Mouse (Mus musculus) liver, embryonic 14.5 days (tissue): Measurements from ENCODE around the gene Vegfb. TPM values are rescaled to one million over a fixed set of nuclear protein-coding genes. Genes with fewer than 3 reads are reported as not detected.

ENCODE experiments used
- ATAC-seq: fragments of 200-750 bp; cut with Nextera tagmentation; 2 replicates; pipeline ENCODE4 v1.8.0; 2017; ENCODE audit warnings: moderate number of reproducible peaks, mild to moderate bottlenecking, moderate library complexity; ENCODE audit not compliant: insufficient read depth
- DNase-seq, 3 experiments: peaks; one replicate each; pipeline ENCODE4 v3.0.0-alpha.2; 2012 to 2013; ENCODE audit warnings: low read depth in 3 of 3, low spot score in 3 of 3
- H3K27ac ChIP-seq: fragments of 300-500 bp; sonication (generic); 2 replicates; pipeline ENCODE4 v1.5.1; 2014; ENCODE audit warnings: moderate library complexity, mild to moderate bottlenecking, control low read depth, inconsistent platforms
- H3K27me3 ChIP-seq: fragments of 300-500 bp; sonication (generic); 2 replicates; pipeline ENCODE4 v1.6.1; 2014; ENCODE audit warnings: mild to moderate bottlenecking, low read length, moderate library complexity; ENCODE audit not compliant: control insufficient read depth, insufficient read depth
- H3K36me3 ChIP-seq: fragments of 300-500 bp; sonication (generic); replicated peaks from 2 replicates; pipeline ENCODE4 v1.6.1; 2014; ENCODE audit warnings: low read depth; ENCODE audit not compliant: control insufficient read depth, insufficient read depth
- H3K4me1 ChIP-seq, 2 experiments: fragments of 200-500 bp in 1 of 2; fragments of 300-500 bp in 1 of 2; sonication (generic) in 1 of 2; replicated peaks; 2 replicates each; pipeline ENCODE4 v1.6.1; 2012 to 2014; ENCODE audit warnings: antibody characterized with exemption in 1 of 2, inconsistent platforms in 1 of 2, low read length in 1 of 2; ENCODE audit not compliant: control insufficient read depth in 2 of 2, insufficient read depth in 2 of 2
- H3K4me2 ChIP-seq: fragments of 300-500 bp; sonication (generic); 2 replicates; pipeline ENCODE4 v1.6.1; 2014; ENCODE audit warnings: low read depth, mild to moderate bottlenecking, control low read depth, moderate library complexity
- H3K4me3 ChIP-seq, 2 experiments: fragments of 200-500 bp in 1 of 2; fragments of 300-500 bp in 1 of 2; sonication (generic) in 1 of 2; 2 replicates each; pipeline ENCODE4 v1.5.1; 2012 to 2014; ENCODE audit warnings: low read depth in 2 of 2, low read length in 2 of 2, mild to moderate bottlenecking in 2 of 2, control low read depth in 1 of 2, inconsistent platforms in 1 of 2, moderate library complexity in 1 of 2; ENCODE audit not compliant: insufficient read depth in 1 of 2
- H3K9ac ChIP-seq: fragments of 300-500 bp; sonication (generic); replicated peaks from 2 replicates; pipeline ENCODE4 v1.6.1; 2014; ENCODE audit warnings: mild to moderate bottlenecking, control low read depth, moderate library complexity
- H3K9me3 ChIP-seq: fragments of 300-500 bp; sonication (generic); 2 replicates; pipeline ENCODE4 v1.6.1; 2016; ENCODE audit warnings: low read length, mixed read lengths; ENCODE audit not compliant: control insufficient read depth
- CTCF ChIP-seq: IDR thresholded peaks from 2 replicates; pipeline ENCODE4 v1.5.1; 2016; ENCODE audit warnings: antibody characterized with exemption, low read depth, control low read depth
- EP300 ChIP-seq: IDR thresholded peaks from 2 replicates; pipeline ENCODE4 v1.6.1; 2016; ENCODE audit warnings: antibody characterized with exemption, low read depth
- WGBS: fragments of 180-500 bp; shearing (Covaris S2); extraction: QIAGEN DNeasy Blood & Tissue Kit; methylation state at CpG from one replicate; pipeline ENCODE4 v1.1.7; 2014; ENCODE audit not compliant: insufficient replicate concordance; 5-methylcytosine and 5-hydroxymethylcytosine counted together
- polyA plus RNA-seq, 2 experiments: library from polyadenylated mRNA; depleted of rRNA in 1 of 2; stranded (reverse) in 1 of 2; unstranded in 1 of 2; fragments of >200 nt; fragmentation: Nextera tagmentation in 1 of 2; extraction: Ambion mirVana in 1 of 2; gene quantifications; 2 replicates each; pipeline versions ENCODE4 v1.2.1 to v1.2.3; 2012 to 2014

The Vegfb gene
- polyA plus RNA-seq, 2 experiments: 7.6 to 9.5 TPM

DNA sequence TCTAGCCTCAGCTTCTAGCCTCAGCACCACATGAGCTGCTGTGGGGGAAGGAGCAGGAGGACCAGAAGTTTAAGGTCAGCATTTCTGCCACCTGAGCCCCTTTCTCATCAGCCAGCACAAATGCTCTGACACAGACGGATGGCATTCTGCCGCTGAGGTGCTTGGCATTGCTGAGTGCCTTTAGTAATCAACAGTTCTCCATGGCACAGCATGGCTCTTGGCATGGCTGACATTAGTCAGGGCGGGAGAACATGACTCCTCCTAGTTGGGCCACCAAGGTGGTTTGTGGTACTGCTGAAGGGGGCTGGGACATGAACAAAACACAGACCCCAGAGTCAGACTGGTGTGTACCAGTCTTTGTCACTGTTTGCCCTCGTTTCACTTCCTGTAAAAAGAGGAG, 39.3 kb downstream of the Vegfb start:
- TF ChIP-seq CTCF (no peak), EP300 (no peak)
- Histone ChIP-seq H3K27me3 (no peaks in the 10 kb centered on the region), H3K4me2 (no peak overlapping the region), H3K4me1 (peaks cover 13 to 19% of the 10 kb centered on the region in 2 experiments), H3K4me3 (no peak overlapping the region), H3K9ac (no peak overlapping the region), H3K27ac (no peak overlapping the region), H3K9me3 (no peaks in the 10 kb centered on the region), H3K36me3 (no peaks in the 10 kb centered on the region)
- no peak for ATAC-seq
- DNase-seq: no peak
- 71% methylated on average over 4 of the region's 4 CpGs for WGBS

DNA sequence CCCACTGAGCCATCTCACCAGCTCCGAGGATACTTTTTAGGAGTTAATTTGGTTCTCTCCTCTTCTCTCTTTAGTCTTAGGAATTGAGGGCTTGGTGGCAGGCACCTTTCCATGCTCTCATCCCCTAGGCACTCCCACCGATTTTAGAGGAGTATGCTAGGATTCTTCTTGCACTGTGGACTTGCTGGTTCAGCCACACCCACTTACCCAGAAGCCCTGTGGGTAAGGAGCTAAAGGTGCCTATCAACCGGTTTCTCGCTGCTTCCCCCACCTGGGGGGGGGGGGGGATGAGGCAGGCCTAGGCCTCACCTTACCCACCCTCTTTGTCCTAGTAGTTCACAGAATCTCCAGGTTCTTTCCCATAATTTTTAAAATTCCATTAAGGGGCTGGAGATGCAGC, 39.7 kb downstream of the Vegfb start:
- WGBS: 50% methylated on average over 4 of the region's 4 CpGs
- Histone ChIP-seq H3K9me3 (no peaks in the 10 kb centered on the region), H3K4me2 (no peak overlapping the region), H3K27me3 (no peaks in the 10 kb centered on the region), H3K4me3 (no peak overlapping the region), H3K27ac (no peak overlapping the region), H3K9ac (no peak overlapping the region), H3K36me3 (no peaks in the 10 kb centered on the region), H3K4me1 (peaks cover 11 to 20% of the 10 kb centered on the region in 2 experiments)
- TF ChIP-seq CTCF (no peak), EP300 (no peak)
- DNase-seq (no peak), ATAC-seq (no peak)

DNA sequence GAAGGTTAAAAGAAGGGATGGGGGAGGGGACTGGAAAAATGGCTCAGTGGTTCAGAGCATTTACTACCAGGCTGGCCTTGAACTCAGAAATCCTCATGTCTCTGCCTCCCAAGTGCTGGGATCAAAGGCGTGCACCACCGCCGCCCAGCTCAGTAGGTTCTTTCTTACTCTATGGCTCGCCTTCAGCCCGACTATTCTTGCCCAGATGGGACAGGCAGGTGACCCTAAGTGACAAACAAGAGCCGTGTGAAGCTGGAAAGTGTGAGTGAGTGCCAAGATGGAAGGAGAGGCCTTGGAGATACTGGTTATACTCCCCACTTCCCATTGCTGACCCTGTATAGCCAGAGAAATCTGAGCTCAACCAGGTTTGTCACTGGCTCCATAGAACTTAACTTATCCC, 43.7 kb downstream of the Vegfb start:
- Histone ChIP-seq H3K4me3 (no peak overlapping the region), H3K9ac (no peak overlapping the region), H3K27ac (no peak overlapping the region), H3K4me1 (peaks cover 3 to 8% of the 10 kb centered on the region in 2 experiments), H3K27me3 (no peaks in the 10 kb centered on the region), H3K36me3 (no peaks in the 10 kb centered on the region), H3K9me3 (no peaks in the 10 kb centered on the region), H3K4me2 (no peak overlapping the region)
- TF ChIP-seq EP300 (no peak), CTCF (no peak)
- DNase-seq (no peak), ATAC-seq (no peak)
- WGBS: 84% methylated on average over 6 of the region's 6 CpGs

DNA sequence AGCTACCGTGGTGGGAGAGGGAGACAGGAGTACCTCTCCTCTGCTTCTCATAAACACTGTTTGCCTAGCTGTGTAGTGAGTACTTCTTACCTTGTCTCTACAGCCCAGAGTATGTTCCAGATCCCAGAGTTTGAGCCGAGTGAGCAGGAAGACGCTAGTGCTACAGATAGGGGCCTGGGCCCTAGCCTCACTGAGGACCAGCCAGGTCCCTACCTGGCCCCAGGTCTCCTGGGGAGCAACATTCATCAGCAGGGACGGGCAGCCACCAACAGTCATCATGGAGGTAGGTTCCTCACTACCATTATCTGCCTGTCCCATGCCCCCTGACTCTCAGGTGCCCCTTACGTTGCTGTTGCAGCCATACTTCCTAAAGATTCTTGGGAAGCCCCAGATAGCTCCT, 44.7 kb downstream of the Vegfb start:
- Histone ChIP-seq H3K9me3 (no peaks in the 10 kb centered on the region), H3K9ac (peak overlapping the region; percentile 49), H3K27ac (no peak overlapping the region; the same call in 1 of the 2 replicates), H3K4me2 (peak overlapping the region; percentile 89), H3K36me3 (no peaks in the 10 kb centered on the region), H3K4me3 (peak overlapping the region; percentile 66 to 77), H3K4me1 (peaks cover 3 to 8% of the 10 kb centered on the region in 2 experiments), H3K27me3 (no peaks in the 10 kb centered on the region)
- TF ChIP-seq EP300 (no peak), CTCF (no peak)
- DNase-seq (no peak), ATAC-seq (peak; percentile 9; the same call in 1 of the 2 replicates)
- WGBS: 23% methylated on average over 5 of the region's 5 CpGs

DNA sequence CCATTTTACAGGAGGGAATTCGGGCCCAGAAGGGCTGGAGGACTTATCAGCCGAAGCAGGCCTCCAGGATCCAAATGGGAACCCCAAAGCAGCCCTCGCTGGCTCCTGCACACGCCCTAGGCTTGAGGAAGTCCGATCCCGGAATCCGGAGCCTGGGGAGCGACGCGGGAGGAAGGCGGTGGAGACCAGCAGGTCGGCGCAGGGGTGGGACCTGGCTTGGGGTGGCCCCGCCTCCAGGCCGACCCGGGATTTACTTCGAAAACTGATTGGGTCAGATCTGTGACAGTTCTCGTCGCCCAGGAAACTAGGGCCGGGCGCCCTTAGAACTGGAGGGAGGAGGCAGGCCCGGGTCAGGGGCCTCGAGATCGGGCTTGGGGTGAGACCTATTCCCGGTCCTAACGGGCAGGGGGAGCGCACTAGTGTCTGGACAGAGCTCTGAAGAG, 45.2 kb downstream of the Vegfb start, which contains the start of gene Gpr137:
Gpr137 (minus strand) TSS at position 232 of the 443 bp plus-strand sequence.
- H3K4me1 ChIP-seq: peaks cover 3 to 8% of the 10 kb centered on the region in 2 experiments
- peak within 1 kb of the TSS; percentile 80 for H3K9ac ChIP-seq
- WGBS: under 1% methylated on average over 27 of the region's 27 CpGs

More for the DNA sequence above, 45.2 kb downstream of the Vegfb start, which contains the start of gene Gpr137:
- Histone ChIP-seq H3K9me3 (no peaks in the 10 kb centered on the region), H3K27me3 (no peaks in the 10 kb centered on the region), H3K4me3 (peak within 1 kb of the TSS; percentile 77 to 92), H3K36me3 (no peaks in the 10 kb centered on the region), H3K27ac (peak within 1 kb of the TSS; percentile 63), H3K4me2 (peak within 1 kb of the TSS; percentile 89)
- peak; percentile 88 for ATAC-seq
- TF ChIP-seq CTCF (no peak), EP300 (no peak)
- peak; percentile 89 to 90 (median 89) for DNase-seq
